Mouse (Mus musculus): ENCODE measurements around the gene Nol4l.

GRCm38 (mm10) chr2:153411557-153411956 lies 118.2 kb downstream of the Nol4l start:
- TF ChIP-seq GATA1 (IDR thresholded peaks at IDR 0.05; ENCODE audit: borderline replicate concordance, low read length) (no peak), FLI1 (IDR thresholded peaks at IDR 0.05; ENCODE audit: low read length) (no peak)

All from megakaryocyte, embryonic 14.5 days (primary cell).